Mouse (Mus musculus): ENCODE data around the gene Samd4. TPM values are rescaled to one million over a fixed set of nuclear protein-coding genes. Genes with fewer than 3 reads are reported as not detected.

Samd4 gene
- total and polyA plus RNA-seq, 3 experiments, result 0.22 TPM; not detected in 2

GRCm38 (mm10) chr14:47058969-47059368 is 176.3 kb downstream of the Samd4 start:
- Histone ChIP-seq H3K36me3 (replicated peaks) (no peaks in the 10 kb centered on the region), H3K27me3 (ENCODE audit: insufficient read depth, low read length) (0 out of 2 replicates have a peak, but pooled peaks cover 5% of the 10 kb centered on the region), H3K4me3 (ENCODE audit: low read depth, low read length) (no peak overlapping the region), H3K9me3 (replicated peaks) (no peaks in the 10 kb centered on the region), H3K4me1 (ENCODE audit: insufficient read depth, low read depth, low read length) (no peaks in the 10 kb centered on the region)
- TF ChIP-seq CTCF (IDR thresholded peaks at IDR 0.05; ENCODE audit: low read depth, low read length) (no peak), GATA1 (IDR thresholded peaks at IDR 0.05; ENCODE audit: borderline replicate concordance, low read length) (no peak), TAL1 (conservative IDR thresholded peaks at IDR 0.05; ENCODE audit: low read depth, low read length) (no peak), GATA2 (IDR thresholded peaks at IDR 0.05; ENCODE audit: borderline replicate concordance, low read depth, low read length) (no peak)
- DNase-seq (ENCODE audit: low spot score) (no peak), ATAC-seq (ENCODE audit: extremely low read depth, insufficient number of reproducible peaks, low FRiP score, poor library complexity, severe bottlenecking) (no peak)

- H3K27me3 ChIP-seq (ENCODE audit: insufficient read depth, low read length), result no peaks in the 10 kb centered on the region
- no peak for TF ChIP-seq POLR2AphosphoS5 (IDR thresholded peaks at IDR 0.05; ENCODE audit: insufficient replicate concordance, low read depth, low read length)
- no peak for TF ChIP-seq GATA2 (IDR thresholded peaks at IDR 0.05; ENCODE audit: borderline replicate concordance, low read depth, low read length)
- TF ChIP-seq GATA1 (IDR thresholded peaks at IDR 0.05; ENCODE audit: borderline replicate concordance, low read length), result no peak
- TF ChIP-seq TAL1 (conservative IDR thresholded peaks at IDR 0.05; ENCODE audit: low read depth, low read length), result no peak
- no peak for TF ChIP-seq CTCF (IDR thresholded peaks at IDR 0.05; ENCODE audit: low read depth, low read length)
- no peaks in the 10 kb centered on the region for H3K36me3 ChIP-seq (replicated peaks)
- H3K4me3 ChIP-seq (ENCODE audit: low read depth, low read length), result no peak overlapping the region
- ATAC-seq (ENCODE audit: extremely low read depth, insufficient number of reproducible peaks, low FRiP score, poor library complexity, severe bottlenecking) (no peak), DNase-seq (ENCODE audit: low spot score) (no peak)
- no peaks in the 10 kb centered on the region for H3K4me1 ChIP-seq (ENCODE audit: insufficient read depth, low read depth, low read length)
- no peaks in the 10 kb centered on the region for H3K9me3 ChIP-seq (replicated peaks)
Observed at GRCm38 (mm10) chr14:47065067-47065466, 182.4 kb downstream of the Samd4 start.

GRCm38 (mm10) chr14:47066901-47067300 is 184.2 kb downstream of the Samd4 start:
- no peak for ATAC-seq (ENCODE audit: extremely low read depth, insufficient number of reproducible peaks, low FRiP score, poor library complexity, severe bottlenecking)
- TF ChIP-seq GATA2 (IDR thresholded peaks at IDR 0.05; ENCODE audit: borderline replicate concordance, low read depth, low read length) (no peak), CTCF (IDR thresholded peaks at IDR 0.05; ENCODE audit: low read depth, low read length) (no peak), GATA1 (IDR thresholded peaks at IDR 0.05; ENCODE audit: borderline replicate concordance, low read length) (no peak), TAL1 (conservative IDR thresholded peaks at IDR 0.05; ENCODE audit: low read depth, low read length) (no peak), POLR2AphosphoS5 (IDR thresholded peaks at IDR 0.05; ENCODE audit: insufficient replicate concordance, low read depth, low read length) (no peak)
- Histone ChIP-seq H3K9me3 (replicated peaks) (no peaks in the 10 kb centered on the region), H3K27me3 (ENCODE audit: insufficient read depth, low read length) (no peaks in the 10 kb centered on the region), H3K4me3 (ENCODE audit: low read depth, low read length) (no peak overlapping the region), H3K36me3 (replicated peaks) (no peaks in the 10 kb centered on the region), H3K4me1 (ENCODE audit: insufficient read depth, low read depth, low read length) (no peaks in the 10 kb centered on the region)
- no peak for DNase-seq (ENCODE audit: low spot score)

- Histone ChIP-seq H3K9me3 (replicated peaks) (no peaks in the 10 kb centered on the region), H3K36me3 (replicated peaks) (no peaks in the 10 kb centered on the region), H3K27me3 (ENCODE audit: insufficient read depth, low read length) (peaks cover 5% of the 10 kb centered on the region; the same call in 1 of the 2 replicates), H3K4me3 (ENCODE audit: low read depth, low read length) (no peak overlapping the region), H3K4me1 (ENCODE audit: insufficient read depth, low read depth, low read length) (no peaks in the 10 kb centered on the region)
- ATAC-seq (ENCODE audit: extremely low read depth, insufficient number of reproducible peaks, low FRiP score, poor library complexity, severe bottlenecking), result no peak
- no peak for DNase-seq (ENCODE audit: low spot score)
- TF ChIP-seq GATA1 (IDR thresholded peaks at IDR 0.05; ENCODE audit: borderline replicate concordance, low read length) (no peak), POLR2AphosphoS5 (IDR thresholded peaks at IDR 0.05; ENCODE audit: insufficient replicate concordance, low read depth, low read length) (no peak), TAL1 (conservative IDR thresholded peaks at IDR 0.05; ENCODE audit: low read depth, low read length) (no peak), GATA2 (IDR thresholded peaks at IDR 0.05; ENCODE audit: borderline replicate concordance, low read depth, low read length) (no peak), CTCF (IDR thresholded peaks at IDR 0.05; ENCODE audit: low read depth, low read length) (no peak)
Observed at GRCm38 (mm10) chr14:47074045-47074666, 191.5 kb downstream of the Samd4 start.

- Histone ChIP-seq H3K36me3 (replicated peaks) (no peaks in the 10 kb centered on the region), H3K4me3 (ENCODE audit: low read depth, low read length) (no peak overlapping the region), H3K4me1 (ENCODE audit: insufficient read depth, low read depth, low read length) (no peaks in the 10 kb centered on the region), H3K9me3 (replicated peaks) (no peaks in the 10 kb centered on the region), H3K27me3 (ENCODE audit: insufficient read depth, low read length) (peaks cover 5% of the 10 kb centered on the region; the same call in 1 of the 2 replicates)
- DNase-seq (ENCODE audit: low spot score) (no peak), ATAC-seq (ENCODE audit: extremely low read depth, insufficient number of reproducible peaks, low FRiP score, poor library complexity, severe bottlenecking) (no peak)
- no peak for TF ChIP-seq CTCF (IDR thresholded peaks at IDR 0.05; ENCODE audit: low read depth, low read length)
- no peak for TF ChIP-seq GATA1 (IDR thresholded peaks at IDR 0.05; ENCODE audit: borderline replicate concordance, low read length)
- TF ChIP-seq TAL1 (conservative IDR thresholded peaks at IDR 0.05; ENCODE audit: low read depth, low read length), result no peak
- no peak for TF ChIP-seq GATA2 (IDR thresholded peaks at IDR 0.05; ENCODE audit: borderline replicate concordance, low read depth, low read length)
- no peak for TF ChIP-seq POLR2AphosphoS5 (IDR thresholded peaks at IDR 0.05; ENCODE audit: insufficient replicate concordance, low read depth, low read length)
Observed at GRCm38 (mm10) chr14:47075010-47075677, 192.5 kb downstream of the Samd4 start.

- ATAC-seq (ENCODE audit: extremely low read depth, insufficient number of reproducible peaks, low FRiP score, poor library complexity, severe bottlenecking), result no peak
- Histone ChIP-seq H3K36me3 (replicated peaks) (no peaks in the 10 kb centered on the region), H3K4me3 (ENCODE audit: low read depth, low read length) (no peak overlapping the region), H3K9me3 (replicated peaks) (no peaks in the 10 kb centered on the region), H3K27me3 (ENCODE audit: insufficient read depth, low read length) (peaks cover 5% of the 10 kb centered on the region; the same call in 1 of the 2 replicates), H3K4me1 (ENCODE audit: insufficient read depth, low read depth, low read length) (no peaks in the 10 kb centered on the region)
- TF ChIP-seq GATA1 (IDR thresholded peaks at IDR 0.05; ENCODE audit: borderline replicate concordance, low read length) (no peak), GATA2 (IDR thresholded peaks at IDR 0.05; ENCODE audit: borderline replicate concordance, low read depth, low read length) (no peak), CTCF (IDR thresholded peaks at IDR 0.05; ENCODE audit: low read depth, low read length) (no peak), TAL1 (conservative IDR thresholded peaks at IDR 0.05; ENCODE audit: low read depth, low read length) (no peak), POLR2AphosphoS5 (IDR thresholded peaks at IDR 0.05; ENCODE audit: insufficient replicate concordance, low read depth, low read length) (no peak)
- no peak for DNase-seq (ENCODE audit: low spot score)
Observed at GRCm38 (mm10) chr14:47075856-47076255, 193.2 kb downstream of the Samd4 start.

Measured in G1E (cell line).